Mouse (Mus musculus): ENCODE data around the gene Atxn7l3b.

Atxn7l3b gene

GRCm38 (mm10) chr10:112876655-112877393 lies 52.0 kb downstream of the Atxn7l3b start:
- DNase-seq (ENCODE audit: low read depth, low spot score): no peak

Measured in CD4-positive, CD25-positive, alpha-beta regulatory T cell, adult 2 months (primary cell).